Mouse (Mus musculus) heart, embryonic 14.5 days (tissue): Measurements from ENCODE around the gene Hmgb4. TPM values are rescaled to one million over a fixed set of nuclear protein-coding genes. Genes with fewer than 3 reads are reported as not detected.

Source experiments
- ATAC-seq: fragments of 200-750 bp; cut with Nextera tagmentation; 2 replicates; pipeline ENCODE4 v1.8.0; 2017; ENCODE audit warnings: low read depth, moderate TSS enrichment; ENCODE audit not compliant: insufficient number of reproducible peaks, insufficient read depth, low FRiP score
- H3K27ac ChIP-seq, 2 experiments: fragments of 200-500 bp in 1 of 2; fragments of 300-500 bp in 1 of 2; sonication (generic) in 1 of 2; replicated peaks in 1 of 2; 2 replicates each; pipeline ENCODE4 v1.5.1; 2012 to 2014; ENCODE audit warnings: low read depth in 2 of 2, low read length in 2 of 2, control low read depth in 1 of 2, mild to moderate bottlenecking in 1 of 2, mixed read lengths in 1 of 2; ENCODE audit not compliant: control insufficient read depth in 1 of 2, insufficient read depth in 1 of 2
- H3K27me3 ChIP-seq: fragments of 300-500 bp; sonication (generic); 2 replicates; pipeline ENCODE4 v1.6.1; 2014; ENCODE audit warnings: mild to moderate bottlenecking, low read length, control low read depth; ENCODE audit not compliant: control insufficient read depth, insufficient read depth
- H3K36me3 ChIP-seq: fragments of 300-500 bp; sonication (generic); 2 replicates; pipeline ENCODE4 v1.6.1; 2014; ENCODE audit warnings: mild to moderate bottlenecking, control low read depth, low read length, mixed read lengths; ENCODE audit not compliant: control insufficient read depth, insufficient read depth
- H3K4me1 ChIP-seq, 2 experiments: fragments of 200-500 bp in 1 of 2; fragments of 300-500 bp in 1 of 2; sonication (generic) in 1 of 2; 2 replicates each; pipeline ENCODE4 v1.6.1; 2012 to 2014; ENCODE audit warnings: low read length in 2 of 2, control low read depth in 1 of 2, mixed read lengths in 1 of 2; ENCODE audit not compliant: control insufficient read depth in 2 of 2, insufficient read depth in 2 of 2
- H3K4me2 ChIP-seq: fragments of 300-500 bp; sonication (generic); 2 replicates; pipeline ENCODE4 v1.6.1; 2014; ENCODE audit warnings: mild to moderate bottlenecking, low read length
- H3K4me3 ChIP-seq, 2 experiments: fragments of 200-500 bp in 1 of 2; fragments of 300-500 bp in 1 of 2; sonication (generic) in 1 of 2; 2 replicates each; pipeline ENCODE4 v1.5.1; 2012 to 2014; ENCODE audit warnings: low read length in 2 of 2, mild to moderate bottlenecking in 2 of 2, control low read depth in 1 of 2, low read depth in 1 of 2, moderate library complexity in 1 of 2; ENCODE audit not compliant: control insufficient read depth in 1 of 2, insufficient read depth in 1 of 2
- H3K9ac ChIP-seq: fragments of 300-500 bp; sonication (generic); 2 replicates; pipeline ENCODE4 v1.6.1; 2014; ENCODE audit warnings: mild to moderate bottlenecking, low read length
- H3K9me3 ChIP-seq: fragments of 300-500 bp; sonication (generic); 2 replicates; pipeline ENCODE4 v1.6.1; 2016; ENCODE audit warnings: low read length, control low read depth; ENCODE audit not compliant: control insufficient read depth
- WGBS: fragments of 180-500 bp; shearing (Covaris S2); extraction: QIAGEN DNeasy Blood & Tissue Kit; methylation state at CpG from one replicate; pipeline ENCODE4 v1.1.7; 2014; 5-methylcytosine and 5-hydroxymethylcytosine counted together
- polyA plus RNA-seq: library from polyadenylated mRNA; unstranded; fragments of >200 nt; fragmentation: Nextera tagmentation; extraction: Ambion mirVana; gene quantifications from 2 replicates; pipeline ENCODE4 v1.2.1, GENCODE M21; 2014

Gene Hmgb4
- polyA plus RNA-seq, 1 experiment from 2014 or later, result not detected

- Histone ChIP-seq H3K9me3 (no peaks in the 10 kb centered on the region), H3K9ac (no peak overlapping the region), H3K4me3 (no peak overlapping the region), H3K27me3 (no peaks in the 10 kb centered on the region), H3K36me3 (no peaks in the 10 kb centered on the region), H3K27ac (no peak overlapping the region), H3K4me1 (no peaks in the 10 kb centered on the region), H3K4me2 (no peak overlapping the region)
- ATAC-seq, result no peak
- 15% methylated on average over 2 of the region's 2 CpGs for WGBS
Measured at GRCm38 (mm10) chr4:128245201-128245600, 15.6 kb downstream of the Hmgb4 start.

- 53% methylated on average over 2 of the region's 2 CpGs for WGBS
- Histone ChIP-seq H3K9me3 (no peaks in the 10 kb centered on the region), H3K4me3 (no peak overlapping the region), H3K4me1 (no peaks in the 10 kb centered on the region), H3K27ac (no peak overlapping the region), H3K4me2 (no peak overlapping the region), H3K36me3 (no peaks in the 10 kb centered on the region), H3K9ac (no peak overlapping the region), H3K27me3 (no peaks in the 10 kb centered on the region)
- no peak for ATAC-seq
Measured at GRCm38 (mm10) chr4:128241854-128242356, 18.9 kb downstream of the Hmgb4 start.

- no peaks in the 10 kb centered on the region for H3K9me3 ChIP-seq
- no peaks in the 10 kb centered on the region for H3K4me1 ChIP-seq
- no peak overlapping the region for H3K4me2 ChIP-seq
- H3K36me3 ChIP-seq, result no peaks in the 10 kb centered on the region
- ATAC-seq, result no peak
- 53% methylated on average over 19 of the region's 19 CpGs for WGBS
- no peak overlapping the region for H3K9ac ChIP-seq
- no peaks in the 10 kb centered on the region for H3K27me3 ChIP-seq
- H3K4me3 ChIP-seq, result no peak overlapping the region
- no peak overlapping the region for H3K27ac ChIP-seq
Measured at GRCm38 (mm10) chr4:128241075-128241853, 19.5 kb downstream of the Hmgb4 start.

GRCm38 (mm10) chr4:128239113-128239512 is 21.6 kb downstream of the Hmgb4 start:
- Histone ChIP-seq H3K9ac (no peak overlapping the region), H3K27ac (no peak overlapping the region), H3K27me3 (no peaks in the 10 kb centered on the region), H3K36me3 (no peaks in the 10 kb centered on the region), H3K4me2 (no peak overlapping the region), H3K4me3 (no peak overlapping the region), H3K9me3 (no peaks in the 10 kb centered on the region), H3K4me1 (no peaks in the 10 kb centered on the region)
- ATAC-seq, result no peak
- WGBS, result 52% methylated on average over 1 of the region's 1 CpGs

- WGBS, result 81% methylated on average over 13 of the region's 13 CpGs
- ATAC-seq, result no peak
- H3K9ac ChIP-seq, result no peak overlapping the region
- H3K27me3 ChIP-seq, result no peaks in the 10 kb centered on the region
- H3K4me2 ChIP-seq, result no peak overlapping the region
- H3K4me3 ChIP-seq, result no peak overlapping the region
- H3K27ac ChIP-seq, result no peak overlapping the region
- no peaks in the 10 kb centered on the region for H3K9me3 ChIP-seq
- no peaks in the 10 kb centered on the region for H3K4me1 ChIP-seq
- no peaks in the 10 kb centered on the region for H3K36me3 ChIP-seq
Measured at GRCm38 (mm10) chr4:128233458-128233857, 27.3 kb downstream of the Hmgb4 start.

- Histone ChIP-seq H3K27me3 (no peaks in the 10 kb centered on the region), H3K27ac (no peak overlapping the region), H3K4me1 (peaks cover 0 to 2% of the 10 kb centered on the region in 2 experiments; a peak in 1 of 4 replicates), H3K36me3 (no peaks in the 10 kb centered on the region), H3K4me3 (no peak overlapping the region), H3K4me2 (no peak overlapping the region), H3K9ac (no peak overlapping the region), H3K9me3 (no peaks in the 10 kb centered on the region)
- WGBS, result 35% methylated on average over 12 of the region's 13 CpGs
- no peak for ATAC-seq
Measured at GRCm38 (mm10) chr4:128227377-128228316, 33.1 kb downstream of the Hmgb4 start.

- no peaks in the 10 kb centered on the region for H3K27me3 ChIP-seq
- H3K9ac ChIP-seq, result no peak overlapping the region
- H3K4me3 ChIP-seq, result no peak overlapping the region
- H3K36me3 ChIP-seq, result no peaks in the 10 kb centered on the region
- WGBS, result 73% methylated on average over 6 of the region's 6 CpGs
- H3K9me3 ChIP-seq, result no peaks in the 10 kb centered on the region
- H3K4me2 ChIP-seq, result no peak overlapping the region
- ATAC-seq, result no peak
- no peak overlapping the region for H3K27ac ChIP-seq
- peaks cover 0 to 2% of the 10 kb centered on the region in 2 experiments; a peak in 1 of 4 replicates for H3K4me1 ChIP-seq
Measured at GRCm38 (mm10) chr4:128224453-128224852, 36.3 kb downstream of the Hmgb4 start.
